Mouse (Mus musculus) testis, postnatal 10 days (tissue): Measurements from ENCODE around the gene 1810055G02Rik.

Experiments
- DNase-seq: peaks from one replicate; pipeline ENCODE4 v3.0.0; 2021; ENCODE audit warnings: low spot score

The 1810055G02Rik gene

DNA sequence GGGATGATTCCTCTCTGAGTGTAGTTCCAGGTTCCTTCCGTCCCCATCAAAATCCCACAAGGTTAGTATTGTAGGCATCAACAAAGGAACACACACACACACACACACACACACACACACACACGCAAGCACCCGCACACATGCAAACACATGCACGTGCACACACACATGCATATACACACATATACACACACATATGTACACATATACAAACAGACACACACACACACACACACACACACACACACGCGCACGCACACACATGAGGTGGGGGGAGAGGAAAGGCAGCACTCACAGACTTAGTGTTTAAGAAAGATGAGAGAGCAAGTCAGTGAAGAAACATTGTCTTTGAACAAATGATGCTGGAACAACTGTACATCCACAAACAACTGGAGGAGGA lies 35.3 kb downstream of the 1810055G02Rik start:
- no peak for DNase-seq

DNA sequence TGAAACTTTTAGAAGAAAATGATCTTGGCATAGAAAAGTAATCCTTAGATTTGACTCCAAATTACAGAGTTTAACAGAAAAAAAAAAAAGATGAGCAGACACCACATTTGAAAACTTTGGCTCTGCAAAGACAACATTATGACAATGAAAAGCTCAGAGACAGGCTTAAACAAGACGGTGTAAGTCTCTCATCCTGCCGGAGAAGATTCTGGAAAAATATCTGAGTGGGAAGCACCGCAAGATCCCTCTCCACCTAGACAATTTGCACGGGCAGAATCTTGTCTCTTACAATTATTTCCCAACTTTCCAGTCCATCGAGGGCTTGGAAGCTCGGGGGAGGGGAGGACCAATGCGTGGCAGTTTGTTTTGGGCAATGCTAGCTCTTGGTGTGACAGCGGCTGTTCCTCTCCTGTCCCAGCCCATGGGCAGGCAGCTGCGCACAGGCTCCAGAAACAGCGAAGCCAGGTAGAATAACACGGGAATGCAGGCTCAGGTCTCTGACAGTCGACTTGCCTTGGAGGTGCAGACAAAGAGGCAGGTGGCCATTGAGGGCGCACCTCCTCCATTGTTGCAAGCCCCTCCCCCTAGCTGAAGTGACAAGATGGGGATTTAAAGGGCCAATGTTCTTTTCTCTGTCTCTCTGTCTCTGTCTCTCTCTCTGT lies 35.9 kb downstream of the 1810055G02Rik start:
- DNase-seq: peak; percentile 67

DNA sequence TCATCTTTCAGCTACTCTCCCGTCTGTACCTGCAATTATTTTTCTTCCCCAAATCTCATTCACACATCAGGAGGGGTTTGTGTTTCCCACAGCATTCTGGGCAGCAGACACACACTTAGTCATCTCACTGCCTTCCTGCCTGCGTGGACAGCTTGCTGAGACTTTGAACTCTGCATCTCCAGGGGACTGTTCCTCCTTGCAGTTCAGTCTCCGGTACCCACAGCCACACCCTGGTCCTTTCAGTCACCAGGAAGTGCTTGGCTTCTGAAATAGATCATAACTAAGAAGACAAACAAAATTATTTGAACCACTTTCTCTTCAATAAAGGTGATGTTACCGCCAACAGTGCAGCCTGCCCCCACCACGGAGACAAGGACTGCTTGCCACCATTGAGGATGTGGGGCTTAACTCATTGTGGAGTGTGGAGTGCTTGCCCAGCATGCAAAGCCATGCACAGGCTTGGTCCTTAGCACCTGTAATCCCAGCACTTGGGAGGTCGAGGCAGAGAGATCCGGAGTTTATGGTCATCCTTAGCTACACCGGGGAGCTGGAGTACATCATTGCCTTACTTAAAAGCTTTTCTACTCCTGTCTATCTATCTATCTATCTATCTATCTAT lies 44.6 kb downstream of the 1810055G02Rik start:
- no peak for DNase-seq

DNA sequence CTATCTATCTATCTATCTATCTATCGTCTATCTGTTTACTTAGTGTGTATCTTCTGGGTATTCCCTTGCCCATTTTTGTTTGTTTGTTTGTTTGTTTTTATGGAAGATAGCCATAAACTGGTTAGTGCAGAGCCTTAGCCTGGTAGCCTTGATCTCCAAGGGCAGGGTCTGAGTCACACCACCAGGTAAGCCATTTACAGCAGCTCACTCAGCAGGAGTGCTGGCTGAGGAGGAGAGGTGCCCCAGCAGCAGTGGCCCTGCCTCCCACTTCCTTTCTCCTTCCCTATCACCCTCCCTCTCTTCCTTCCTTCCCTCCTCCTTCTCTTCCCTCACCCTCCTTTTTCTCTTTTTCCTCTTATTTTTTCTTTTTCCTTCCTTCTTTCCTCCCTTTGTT lies 45.1 kb downstream of the 1810055G02Rik start:
- DNase-seq: no peak

DNA sequence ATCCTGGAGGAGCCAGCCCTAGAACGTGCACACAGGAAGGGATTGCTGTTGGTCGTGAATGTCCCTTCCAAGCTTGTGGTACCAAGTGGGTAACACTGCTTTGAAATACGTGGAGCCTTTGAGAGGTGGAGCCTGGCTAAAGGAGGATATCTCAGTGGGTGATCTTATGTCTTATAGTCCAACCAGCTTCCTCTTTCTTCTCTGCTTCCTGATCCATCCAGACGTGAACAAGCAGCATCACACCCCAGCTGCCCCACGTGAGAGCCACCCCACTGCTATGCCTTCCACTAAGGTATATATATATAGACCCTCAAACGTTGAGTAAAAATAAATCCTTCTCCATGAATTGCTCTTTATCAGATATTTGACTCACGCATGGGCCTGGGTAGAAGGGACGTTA lies 45.6 kb downstream of the 1810055G02Rik start:
- DNase-seq: no peak

DNA sequence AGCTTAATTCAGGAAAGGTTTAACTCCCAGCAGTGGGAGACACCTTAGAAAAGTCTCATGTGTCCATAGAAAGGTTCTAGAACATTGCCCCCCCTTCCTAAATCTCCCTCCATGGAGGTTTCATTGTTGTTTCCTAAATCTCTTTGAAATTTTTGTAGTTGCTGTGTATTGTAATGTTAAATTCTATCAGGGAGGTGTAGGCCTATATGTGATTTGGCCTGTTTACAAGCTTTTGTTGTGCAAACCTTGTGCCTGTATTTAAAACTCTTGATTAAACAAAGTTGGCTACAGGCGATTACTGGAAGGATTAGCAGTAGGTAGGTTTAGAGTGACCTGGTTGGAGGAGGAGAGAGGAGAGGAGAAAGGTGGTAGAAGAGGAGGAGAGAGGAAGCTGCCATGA lies 49.8 kb downstream of the 1810055G02Rik start:
- no peak for DNase-seq

DNA sequence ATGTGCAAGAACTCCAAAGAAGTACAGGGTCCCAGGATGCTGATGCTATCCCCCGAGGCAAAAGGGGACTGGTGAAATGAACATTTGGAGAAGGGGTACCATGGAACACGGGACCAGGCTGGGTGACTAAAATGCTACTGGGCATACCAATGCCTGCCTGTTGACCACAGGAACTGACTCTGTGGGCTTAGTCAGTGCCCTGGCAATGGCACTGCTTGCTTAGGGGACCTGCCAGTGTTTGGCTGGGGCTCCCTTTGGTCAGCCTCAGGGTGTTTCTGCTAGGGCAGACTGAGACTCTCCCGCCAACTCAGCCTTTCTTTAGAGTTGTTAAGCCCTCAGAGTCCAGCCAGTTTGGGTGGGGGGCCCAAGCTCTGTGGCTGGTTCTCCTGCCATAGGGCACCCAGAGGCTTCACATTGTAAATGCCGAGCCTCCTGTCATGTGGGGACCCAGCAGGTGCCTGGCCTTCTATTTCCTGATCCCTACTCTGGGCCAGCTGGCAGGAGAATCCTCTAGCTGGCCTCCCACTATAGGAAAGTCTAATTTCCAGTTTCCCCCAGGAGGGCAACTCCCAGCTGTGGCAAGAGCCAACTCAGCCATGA lies 57.2 kb downstream of the 1810055G02Rik start:
- DNase-seq: no peak

DNA sequence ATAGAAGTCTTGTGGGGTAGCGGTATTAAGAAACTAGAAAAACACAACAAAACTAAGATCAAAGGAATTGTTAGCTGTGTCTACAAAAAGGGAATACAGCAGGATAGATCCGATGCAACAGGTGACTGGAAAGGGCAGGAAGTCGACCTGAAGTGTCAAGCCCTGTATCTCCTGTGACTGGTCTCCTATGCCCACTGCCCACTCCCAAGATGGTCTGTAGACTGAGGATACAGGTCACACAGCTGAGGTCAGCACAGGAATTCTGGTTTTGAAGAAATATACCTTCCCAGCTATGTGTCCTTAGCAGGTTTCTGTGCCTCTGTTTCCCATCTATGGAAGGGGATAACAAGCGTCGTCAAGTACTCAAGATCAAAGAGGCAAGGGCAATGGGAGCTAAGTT lies 58.3 kb downstream of the 1810055G02Rik start:
- no peak for DNase-seq

DNA sequence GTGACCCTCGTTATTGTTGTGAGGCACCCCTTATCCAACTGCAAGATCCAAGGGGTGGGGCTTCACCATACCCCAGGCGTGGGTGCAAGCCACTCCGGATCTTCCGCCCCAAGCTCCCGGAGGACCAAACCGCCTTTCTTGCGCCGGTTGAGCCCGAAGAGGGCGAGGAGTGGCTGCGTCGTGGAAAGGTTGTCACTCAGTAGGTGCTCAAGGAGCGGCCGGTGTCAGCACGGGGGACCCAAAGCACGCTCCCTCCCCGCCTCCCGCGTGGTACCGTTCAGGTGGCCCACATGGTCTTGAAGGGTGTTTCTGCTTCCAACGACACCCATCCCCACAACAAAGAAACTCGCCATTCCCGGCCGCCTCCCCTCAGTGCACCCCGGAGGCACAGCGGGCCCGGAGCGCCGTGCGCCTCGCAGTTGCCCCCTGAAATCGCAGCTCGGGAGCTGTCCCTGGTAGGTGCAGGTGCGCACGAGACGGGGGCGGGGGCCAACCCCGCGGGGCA lies 59.2 kb downstream of the 1810055G02Rik start, which contains the start of gene Kmt5b:
Gene Kmt5b, plus strand, starts transcription at position 146 of the 505 bp plus-strand sequence.
- DNase-seq: no peak
